Comparison of ENCODE assay signal across 8 mouse cellular contexts in the genomic region with DNA sequence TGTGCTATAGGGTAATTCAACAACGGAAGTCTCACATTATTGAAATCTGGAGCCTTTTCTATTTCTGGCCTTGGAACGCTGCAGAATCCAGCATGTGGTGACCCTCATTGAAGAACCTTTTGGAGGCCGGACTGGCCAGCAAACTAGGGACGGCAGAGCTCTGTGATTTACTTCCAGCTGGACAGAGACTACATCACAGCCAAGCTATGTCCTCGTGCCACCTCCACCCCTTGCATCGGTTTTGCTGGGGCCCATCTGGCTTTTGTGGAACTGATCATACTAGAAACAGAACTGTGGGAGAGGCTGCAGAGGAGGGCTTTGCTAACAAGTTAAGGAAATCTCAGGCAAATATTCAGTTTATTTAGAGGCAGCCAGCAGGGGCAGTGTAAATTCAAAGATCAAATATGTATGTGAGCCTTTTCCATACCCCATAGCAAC.
DNase-seq lines count a peak whose midpoint lies in the region; ATAC-seq and TF ChIP-seq lines count a peak whose summit lies in the region.

No protein-coding gene starts in this region.

- H3K9ac ChIP-seq in intestine, postnatal 0 days (ENCODE audit: low read depth, low read length): no peak overlapping the region
- H3K9ac ChIP-seq in liver, embryonic 12.5 days: no peak overlapping the region

- no peak for ATAC-seq in intestine, postnatal 0 days
- ATAC-seq in liver, embryonic 12.5 days: no peak

- WGBS in intestine, postnatal 0 days: 52% methylated on average over 6 of the region's 6 CpGs
- WGBS in forebrain, embryonic 10.5 days: 86% methylated on average over 6 of the region's 6 CpGs
- 60% methylated on average over 6 of the region's 6 CpGs for WGBS in liver, embryonic 12.5 days (ENCODE audit: insufficient replicate concordance)

- no peaks in the 10 kb centered on the region for H3K36me3 ChIP-seq in intestine, postnatal 0 days (ENCODE audit: control insufficient read depth, insufficient read depth)
- no peaks in the 10 kb centered on the region for H3K36me3 ChIP-seq in forebrain, embryonic 10.5 days (replicated peaks)
- no peaks in the 10 kb centered on the region for H3K36me3 ChIP-seq in liver, embryonic 12.5 days

- no peaks in the 10 kb centered on the region for H3K4me1 ChIP-seq in intestine, postnatal 0 days (replicated peaks; ENCODE audit: control insufficient read depth, insufficient read depth, low read length)
- no peaks in the 10 kb centered on the region for H3K4me1 ChIP-seq in forebrain, embryonic 10.5 days
- no peaks in the 10 kb centered on the region for H3K4me1 ChIP-seq in liver, embryonic 12.5 days

- no peak overlapping the region for H3K4me2 ChIP-seq in intestine, postnatal 0 days (replicated peaks; ENCODE audit: low read depth)
- H3K4me2 ChIP-seq in liver, embryonic 12.5 days: no peak overlapping the region

- H3K27ac ChIP-seq in intestine, postnatal 0 days (ENCODE audit: low read depth, low read length): peak overlapping the region; percentile 50; the same call in 1 of the 2 replicates
- H3K27ac ChIP-seq in forebrain, embryonic 10.5 days: no peak overlapping the region
- no peak overlapping the region for H3K27ac ChIP-seq in liver, embryonic 12.5 days

- no peaks in the 10 kb centered on the region for H3K9me3 ChIP-seq in intestine, postnatal 0 days (ENCODE audit: control insufficient read depth)
- H3K9me3 ChIP-seq in forebrain, embryonic 10.5 days: no peaks in the 10 kb centered on the region
- H3K9me3 ChIP-seq in liver, embryonic 12.5 days (replicated peaks): 0 out of 2 replicates have a peak, but pooled peaks cover 2% of the 10 kb centered on the region

- no peaks in the 10 kb centered on the region for H3K27me3 ChIP-seq in intestine, postnatal 0 days (replicated peaks; ENCODE audit: control insufficient read depth, insufficient read depth, low read length)
- H3K27me3 ChIP-seq in forebrain, embryonic 10.5 days (ENCODE audit: poor library complexity, severe bottlenecking): no peaks in the 10 kb centered on the region
- H3K27me3 ChIP-seq in liver, embryonic 12.5 days (replicated peaks): no peaks in the 10 kb centered on the region

- H3K4me3 ChIP-seq in intestine, postnatal 0 days (ENCODE audit: low read depth, low read length): no peak overlapping the region
- H3K4me3 ChIP-seq in forebrain, embryonic 10.5 days: no peak overlapping the region
- no peak overlapping the region for H3K4me3 ChIP-seq in liver, embryonic 12.5 days

- intact Hi-C loops in left cerebral cortex, postnatal 4 days (cut with DNase I): no loop called here

- DNase-seq in cerebellum, postnatal 14 days: peak; percentile 49 to 59
- DNase-seq in cerebellum, adult 9-11 months: no peak
- DNase-seq in NIH3T3 (ENCODE audit: low read depth): peak; percentile 66
- DNase-seq in left cerebral cortex, postnatal 4 days: peak; percentile 57
- no peak for DNase-seq in natural killer cell, adult 2 months (ENCODE audit: low spot score in 2 of 2)
- DNase-seq in forebrain, embryonic 10.5 days (ENCODE audit: extremely low spot score, low spot score): no peak

- TF ChIP-seq CTCF in intestine, postnatal 0 days (IDR thresholded peaks at IDR 0.05; ENCODE audit: low read depth): peak; percentile 44

Comparison
In these comparisons a context has a peak if more than half of its experiments do, and no peak if none do; other contexts are left out.
1. DNase-seq: peak in cerebellum, postnatal 14 days (2 of 2), NIH3T3 (single experiment) and left cerebral cortex, postnatal 4 days (single experiment); none in cerebellum, adult 9-11 months (single experiment), natural killer cell, adult 2 months (0 of 2) and forebrain, embryonic 10.5 days (single experiment).